Mouse (Mus musculus): ENCODE measurements around the gene Siah2. TPM values are rescaled to one million over a fixed set of nuclear protein-coding genes. Genes with fewer than 3 reads are reported as not detected.

The Siah2 gene
- polyA plus RNA-seq, 1 experiment from 2014 or later = 8.4 TPM

- Histone ChIP-seq H3K4me1 (ENCODE audit: control insufficient read depth, insufficient read depth, low read depth, low read length) (no peaks in the 10 kb centered on the region), H3K9ac (ENCODE audit: low read depth, low read length) (no peak overlapping the region), H3K27me3 (replicated peaks; ENCODE audit: control insufficient read depth, insufficient read depth, low read length) (no peaks in the 10 kb centered on the region), H3K9me3 (ENCODE audit: control insufficient read depth, low read length) (no peaks in the 10 kb centered on the region), H3K4me2 (ENCODE audit: low read length) (no peak overlapping the region), H3K4me3 (ENCODE audit: low read length) (no peak overlapping the region), H3K27ac (ENCODE audit: low read depth, low read length) (no peak overlapping the region), H3K36me3 (ENCODE audit: control insufficient read depth, insufficient read depth, low read length) (no peaks in the 10 kb centered on the region)
- WGBS = 93% methylated on average over 4 of the region's 4 CpGs
- no peak for ATAC-seq
These were observed 31.6 kb downstream of the Siah2 start for GRCm38 (mm10) chr3:58660636-58661035.

DNA sequence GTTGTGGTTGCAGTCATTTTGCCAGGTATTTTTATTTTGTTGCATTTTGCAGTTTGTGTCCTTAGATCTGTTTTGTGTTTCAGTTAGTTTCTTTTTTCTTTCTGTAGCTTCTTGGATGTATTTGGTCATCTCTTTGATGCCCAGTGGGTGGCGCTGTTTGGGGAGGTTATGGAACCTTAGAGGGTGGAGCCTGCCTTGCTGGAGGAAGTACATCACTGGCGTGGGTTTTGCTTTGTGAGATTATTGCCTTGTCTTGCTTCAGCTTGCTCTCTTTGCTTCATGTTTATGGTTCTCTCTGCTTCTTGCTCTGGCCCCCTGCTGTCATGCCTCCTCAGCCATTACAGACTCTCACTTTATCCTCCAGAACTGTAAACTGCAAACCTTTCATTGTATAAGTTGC is 34.8 kb downstream of the Siah2 start:
- Histone ChIP-seq H3K4me2 (ENCODE audit: low read length) (no peak overlapping the region), H3K36me3 (ENCODE audit: control insufficient read depth, insufficient read depth, low read length) (no peaks in the 10 kb centered on the region), H3K4me1 (ENCODE audit: control insufficient read depth, insufficient read depth, low read depth, low read length) (no peaks in the 10 kb centered on the region), H3K4me3 (ENCODE audit: low read length) (no peak overlapping the region), H3K9ac (ENCODE audit: low read depth, low read length) (no peak overlapping the region), H3K9me3 (ENCODE audit: control insufficient read depth, low read length) (no peaks in the 10 kb centered on the region), H3K27me3 (replicated peaks; ENCODE audit: control insufficient read depth, insufficient read depth, low read length) (no peaks in the 10 kb centered on the region), H3K27ac (ENCODE audit: low read depth, low read length) (no peak overlapping the region)
- no peak for ATAC-seq
- WGBS = 33% methylated on average over 2 of the region's 2 CpGs

DNA sequence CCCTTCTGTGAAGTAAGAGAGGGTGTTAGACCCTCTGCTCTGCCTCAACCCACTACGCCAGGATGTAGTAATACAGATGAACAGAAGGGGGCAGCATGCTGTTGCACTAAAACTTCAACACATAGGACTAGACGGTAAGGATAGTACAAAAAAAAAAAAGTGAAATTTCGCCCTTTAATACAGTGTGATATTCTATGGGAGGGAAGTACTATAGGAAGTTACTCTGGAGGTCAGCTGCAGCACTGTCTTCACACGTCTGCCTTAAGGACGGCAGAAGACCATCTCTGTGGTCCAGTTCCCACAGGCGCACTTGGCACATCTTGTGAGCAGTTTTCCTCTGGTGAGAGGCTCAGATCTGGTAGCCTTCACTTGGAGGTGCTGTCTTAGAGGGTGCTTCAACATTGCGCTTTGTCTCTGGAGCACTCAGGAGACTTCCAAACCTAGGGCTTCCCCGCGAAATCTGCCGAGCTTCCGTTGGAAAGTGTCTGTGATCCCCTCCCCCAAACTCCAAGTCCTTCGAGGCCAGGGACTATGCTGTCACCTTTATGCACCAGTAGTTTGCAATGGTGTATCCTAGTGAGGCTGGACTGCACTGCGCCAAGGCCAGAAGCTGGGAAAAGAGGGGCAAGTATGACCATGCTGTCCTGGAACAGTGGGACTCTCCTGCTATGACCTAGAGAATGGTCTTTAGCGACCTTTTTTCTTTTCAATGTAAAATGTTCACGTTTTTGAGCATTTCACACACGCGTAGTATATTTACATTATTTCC is 36.7 kb downstream of the Siah2 start:
- H3K9me3 ChIP-seq (ENCODE audit: control insufficient read depth, low read length) = no peaks in the 10 kb centered on the region
- H3K27me3 ChIP-seq (replicated peaks; ENCODE audit: control insufficient read depth, insufficient read depth, low read length) = no peaks in the 10 kb centered on the region
- H3K4me3 ChIP-seq (ENCODE audit: low read length) = no peak overlapping the region
- no peak overlapping the region for H3K27ac ChIP-seq (ENCODE audit: low read depth, low read length)
- H3K36me3 ChIP-seq (ENCODE audit: control insufficient read depth, insufficient read depth, low read length) = no peaks in the 10 kb centered on the region
- peak overlapping the region; percentile 19; the same call in 1 of the 2 replicates for H3K4me2 ChIP-seq (ENCODE audit: low read length)
- 50% methylated on average over 17 of the region's 17 CpGs for WGBS
- no peaks in the 10 kb centered on the region for H3K4me1 ChIP-seq (ENCODE audit: control insufficient read depth, insufficient read depth, low read depth, low read length)
- ATAC-seq = peak; percentile 89
- H3K9ac ChIP-seq (ENCODE audit: low read depth, low read length) = no peak overlapping the region

GRCm38 (mm10) chr3:58653907-58654306 is 38.3 kb downstream of the Siah2 start:
- H3K9ac ChIP-seq (ENCODE audit: low read depth, low read length) = no peak overlapping the region
- H3K9me3 ChIP-seq (ENCODE audit: control insufficient read depth, low read length) = no peaks in the 10 kb centered on the region
- no peak overlapping the region for H3K4me3 ChIP-seq (ENCODE audit: low read length)
- H3K27ac ChIP-seq (ENCODE audit: low read depth, low read length) = no peak overlapping the region
- no peaks in the 10 kb centered on the region for H3K27me3 ChIP-seq (replicated peaks; ENCODE audit: control insufficient read depth, insufficient read depth, low read length)
- H3K36me3 ChIP-seq (ENCODE audit: control insufficient read depth, insufficient read depth, low read length) = no peaks in the 10 kb centered on the region
- no peaks in the 10 kb centered on the region for H3K4me1 ChIP-seq (ENCODE audit: control insufficient read depth, insufficient read depth, low read depth, low read length)
- 66% methylated on average over 5 of the region's 5 CpGs for WGBS
- no peak overlapping the region for H3K4me2 ChIP-seq (ENCODE audit: low read length)
- ATAC-seq = no peak

DNA sequence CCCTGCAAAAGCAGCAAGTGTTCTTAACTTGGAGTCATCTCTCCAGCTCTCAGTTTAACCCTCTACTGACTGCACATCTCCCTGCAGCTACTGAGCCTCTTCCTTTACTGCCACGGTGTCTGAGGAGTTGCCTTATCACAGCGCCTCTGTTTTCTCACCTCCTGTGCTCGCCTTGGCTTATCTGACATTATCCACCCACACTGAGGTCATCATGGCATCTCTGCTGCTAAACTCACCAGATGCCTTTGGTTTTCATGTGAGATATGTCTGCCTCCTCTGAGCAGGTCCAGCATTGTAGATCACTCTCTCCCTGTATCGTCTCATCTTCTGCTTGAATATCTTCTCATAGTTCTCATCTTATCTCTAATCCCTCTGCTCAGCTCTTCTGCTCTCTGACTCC is 41.9 kb downstream of the Siah2 start:
- Histone ChIP-seq H3K27ac (ENCODE audit: low read depth, low read length) (no peak overlapping the region), H3K9me3 (ENCODE audit: control insufficient read depth, low read length) (no peaks in the 10 kb centered on the region), H3K27me3 (replicated peaks; ENCODE audit: control insufficient read depth, insufficient read depth, low read length) (no peaks in the 10 kb centered on the region), H3K4me3 (ENCODE audit: low read length) (no peak overlapping the region), H3K36me3 (ENCODE audit: control insufficient read depth, insufficient read depth, low read length) (no peaks in the 10 kb centered on the region), H3K9ac (ENCODE audit: low read depth, low read length) (no peak overlapping the region), H3K4me1 (ENCODE audit: control insufficient read depth, insufficient read depth, low read depth, low read length) (no peaks in the 10 kb centered on the region), H3K4me2 (ENCODE audit: low read length) (no peak overlapping the region)
- 91% methylated on average over 4 of the region's 4 CpGs for WGBS
- ATAC-seq = no peak

- Histone ChIP-seq H3K27me3 (replicated peaks; ENCODE audit: control insufficient read depth, insufficient read depth, low read length) (no peaks in the 10 kb centered on the region), H3K9ac (ENCODE audit: low read depth, low read length) (no peak overlapping the region), H3K27ac (ENCODE audit: low read depth, low read length) (no peak overlapping the region), H3K9me3 (ENCODE audit: control insufficient read depth, low read length) (no peaks in the 10 kb centered on the region), H3K4me1 (ENCODE audit: control insufficient read depth, insufficient read depth, low read depth, low read length) (no peaks in the 10 kb centered on the region), H3K36me3 (ENCODE audit: control insufficient read depth, insufficient read depth, low read length) (no peaks in the 10 kb centered on the region), H3K4me3 (ENCODE audit: low read length) (no peak overlapping the region), H3K4me2 (ENCODE audit: low read length) (no peak overlapping the region)
- 88% methylated on average over 2 of the region's 2 CpGs for WGBS
- ATAC-seq = no peak
These were observed 45.0 kb downstream of the Siah2 start for GRCm38 (mm10) chr3:58647179-58647578.

- H3K36me3 ChIP-seq (ENCODE audit: control insufficient read depth, insufficient read depth, low read length) = no peaks in the 10 kb centered on the region
- H3K27me3 ChIP-seq (replicated peaks; ENCODE audit: control insufficient read depth, insufficient read depth, low read length) = no peaks in the 10 kb centered on the region
- H3K9me3 ChIP-seq (ENCODE audit: control insufficient read depth, low read length) = no peaks in the 10 kb centered on the region
- WGBS = 91% methylated on average over 4 of the region's 4 CpGs
- no peak overlapping the region for H3K9ac ChIP-seq (ENCODE audit: low read depth, low read length)
- H3K4me1 ChIP-seq (ENCODE audit: control insufficient read depth, insufficient read depth, low read depth, low read length) = no peaks in the 10 kb centered on the region
- no peak for ATAC-seq
- no peak overlapping the region for H3K4me2 ChIP-seq (ENCODE audit: low read length)
- no peak overlapping the region for H3K4me3 ChIP-seq (ENCODE audit: low read length)
- H3K27ac ChIP-seq (ENCODE audit: low read depth, low read length) = no peak overlapping the region
These were observed 46.0 kb downstream of the Siah2 start for GRCm38 (mm10) chr3:58646180-58646579.

GRCm38 (mm10) chr3:58636406-58637295 is 55.5 kb downstream of the Siah2 start, which contains the start of gene Erich6:
Gene Erich6, minus strand, starts transcription at chr3:58637207.
- Histone ChIP-seq H3K9me3 (ENCODE audit: control insufficient read depth, low read length) (no peaks in the 10 kb centered on the region), H3K27me3 (replicated peaks; ENCODE audit: control insufficient read depth, insufficient read depth, low read length) (no peaks in the 10 kb centered on the region), H3K4me3 (ENCODE audit: low read length) (peak within 1 kb of the TSS; percentile 56), H3K36me3 (ENCODE audit: control insufficient read depth, insufficient read depth, low read length) (no peaks in the 10 kb centered on the region), H3K4me1 (ENCODE audit: control insufficient read depth, insufficient read depth, low read depth, low read length) (peaks cover 8% of the 10 kb centered on the region), H3K4me2 (ENCODE audit: low read length) (peak within 1 kb of the TSS; percentile 96), H3K9ac (ENCODE audit: low read depth, low read length) (peak within 1 kb of the TSS; percentile 64), H3K27ac (ENCODE audit: low read depth, low read length) (peak within 1 kb of the TSS; percentile 45; the same call in 1 of the 2 replicates)
- WGBS = under 1% methylated on average over 29 of the region's 34 CpGs
- peak; percentile 89 for ATAC-seq

DNA sequence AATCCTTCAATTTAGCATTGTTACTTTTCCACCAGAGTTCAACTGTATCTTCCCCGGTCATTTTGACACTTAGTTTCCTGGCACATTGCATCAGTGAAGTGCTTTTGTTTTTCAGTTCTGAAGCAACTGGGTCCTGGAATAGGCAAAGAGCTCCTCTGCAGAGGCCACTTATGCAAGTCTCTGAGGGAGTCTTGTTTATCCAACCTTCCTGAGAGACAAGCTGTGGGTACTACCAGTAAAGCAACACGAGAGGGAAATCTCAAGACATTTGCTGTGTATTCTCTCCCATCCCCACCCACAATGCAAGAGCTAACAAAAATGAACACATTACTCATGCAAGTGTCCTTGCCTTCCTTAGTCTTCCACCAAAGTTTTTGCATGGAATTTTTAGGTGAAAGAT is 60.5 kb downstream of the Siah2 start:
- Histone ChIP-seq H3K4me2 (ENCODE audit: low read length) (no peak overlapping the region), H3K9me3 (ENCODE audit: control insufficient read depth, low read length) (no peaks in the 10 kb centered on the region), H3K9ac (ENCODE audit: low read depth, low read length) (no peak overlapping the region), H3K4me3 (ENCODE audit: low read length) (no peak overlapping the region), H3K27me3 (replicated peaks; ENCODE audit: control insufficient read depth, insufficient read depth, low read length) (no peaks in the 10 kb centered on the region), H3K27ac (ENCODE audit: low read depth, low read length) (no peak overlapping the region), H3K36me3 (ENCODE audit: control insufficient read depth, insufficient read depth, low read length) (no peaks in the 10 kb centered on the region), H3K4me1 (ENCODE audit: control insufficient read depth, insufficient read depth, low read depth, low read length) (peaks cover 6% of the 10 kb centered on the region)
- no peak for ATAC-seq
- 85% methylated on average over 2 of the region's 2 CpGs for WGBS
